Mouse (Mus musculus) bone marrow, adult 2 months (tissue): Measurements from ENCODE around the gene Nrf1.

Experiments used
- CTCF ChIP-seq: fragments of 200-500 bp; IDR thresholded peaks from 2 replicates; pipeline ENCODE4 v1.5.1; 2011; ENCODE audit warnings: low read length, control low read depth; ENCODE audit not compliant: control insufficient read depth, insufficient read depth
- POLR2A ChIP-seq: fragments of 200-500 bp; IDR thresholded peaks from 2 replicates; pipeline ENCODE4 v1.6.1; 2011; ENCODE audit warnings: low read depth, mild to moderate bottlenecking, control low read depth, low read length, borderline replicate concordance; ENCODE audit not compliant: control insufficient read depth

DNA sequence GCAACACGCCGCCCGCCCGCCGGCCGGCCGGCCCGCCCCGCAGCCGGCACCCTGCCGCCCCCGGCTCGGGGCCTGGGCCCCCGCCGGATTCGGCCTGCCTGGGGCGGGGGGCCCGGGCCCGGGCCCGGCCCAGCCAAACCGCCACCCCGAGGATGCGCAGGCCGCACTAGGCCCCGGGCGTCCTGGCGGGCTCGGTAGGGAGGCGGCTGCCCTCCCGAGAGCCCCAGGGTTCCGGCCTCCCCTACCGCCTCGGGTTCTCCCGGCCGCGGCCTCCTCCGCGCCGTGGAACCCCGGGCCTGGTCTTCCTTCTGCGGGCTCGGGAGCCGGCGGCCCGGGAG is 344 bp downstream of the Nrf1 start:
- TF ChIP-seq POLR2A, result no peak
- no peak for TF ChIP-seq CTCF
